Mouse (Mus musculus) adrenal gland, postnatal 14 days (tissue): Measurements from ENCODE around the gene Tradd. TPM values are rescaled to one million over a fixed set of nuclear protein-coding genes. Genes with fewer than 3 reads are reported as not detected.
A peak's percentile ranks its signal among the peaks of the same experiment; 100 is the strongest.
"Not testable (repeated sequence)": the region's sequence is repeated elsewhere in the genome, so short reads cannot be mapped to it uniquely, and the experiment has no call there.

ENCODE experiments used
- DNase-seq: peaks from one replicate; pipeline ENCODE4 v3.0.0; 2021; ENCODE audit warnings: mixed read lengths
- microRNA-seq, 2 experiments: library from miRNA; unstranded; fragments of <30 nt; microRNA quantifications; one replicate each; pipeline ENCODE4 v1.2.0; 2021
- total RNA-seq: library from RNA; stranded (reverse); gene quantifications from 2 replicates; pipeline ENCODE4 v1.2.3, GENCODE M21; 2021

Tradd gene
- total RNA-seq, 1 experiment from 2014 or later: 12.7 TPM

DNA sequence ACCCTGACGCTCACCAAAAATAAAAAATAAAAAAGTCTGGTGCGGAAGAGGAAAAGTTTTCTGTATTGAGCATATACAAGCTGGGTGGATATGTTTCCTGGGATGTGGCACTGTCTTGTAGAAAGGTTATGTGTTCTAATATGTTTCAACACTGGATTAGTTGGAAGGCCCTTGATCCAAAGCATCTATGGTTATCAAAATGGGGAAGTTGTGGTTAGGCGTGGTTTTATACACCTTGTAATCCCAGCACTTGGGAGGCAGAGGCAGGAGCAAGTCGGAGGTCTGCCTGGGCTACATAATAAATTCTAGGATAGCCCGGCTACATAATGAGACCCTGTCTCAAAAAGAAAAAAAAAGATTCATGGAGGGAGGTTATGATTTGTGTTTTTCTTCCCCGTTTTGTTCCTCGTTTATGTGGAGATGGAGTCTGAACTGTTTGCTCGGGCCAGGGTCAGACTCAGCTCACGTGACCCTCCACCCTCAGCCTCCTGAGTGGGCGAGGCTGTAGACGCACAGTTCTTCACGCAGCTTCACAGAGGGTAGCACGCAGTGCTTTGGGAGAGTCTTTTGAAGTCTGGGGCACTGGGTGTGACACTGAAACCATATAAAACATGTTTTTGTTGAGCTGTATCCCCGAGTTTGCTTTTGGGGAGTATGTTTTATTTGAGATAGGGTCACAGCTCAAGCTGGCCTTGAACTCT is 26.8 kb downstream of the Tradd start:
- DNase-seq: no peak

DNA sequence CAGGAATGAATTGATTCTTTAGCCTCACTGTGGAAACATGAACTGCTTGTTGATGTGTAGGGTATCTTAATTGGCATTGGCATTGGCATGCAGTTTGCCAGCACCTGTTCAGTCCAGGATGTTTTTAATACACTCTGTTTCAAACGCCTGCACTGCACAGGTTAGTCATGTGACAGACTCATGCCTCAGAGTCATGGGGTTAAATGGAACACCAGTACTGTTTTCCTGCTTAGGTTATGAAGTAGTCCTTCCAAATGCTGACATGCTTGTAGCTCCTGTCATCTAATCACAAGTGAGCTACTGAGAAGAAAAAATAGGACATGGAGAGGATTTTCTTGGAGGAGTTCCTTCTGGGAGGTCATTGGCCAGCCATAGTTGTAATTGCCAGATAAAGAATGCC is 29.2 kb downstream of the Tradd start:
- no peak for DNase-seq

DNA sequence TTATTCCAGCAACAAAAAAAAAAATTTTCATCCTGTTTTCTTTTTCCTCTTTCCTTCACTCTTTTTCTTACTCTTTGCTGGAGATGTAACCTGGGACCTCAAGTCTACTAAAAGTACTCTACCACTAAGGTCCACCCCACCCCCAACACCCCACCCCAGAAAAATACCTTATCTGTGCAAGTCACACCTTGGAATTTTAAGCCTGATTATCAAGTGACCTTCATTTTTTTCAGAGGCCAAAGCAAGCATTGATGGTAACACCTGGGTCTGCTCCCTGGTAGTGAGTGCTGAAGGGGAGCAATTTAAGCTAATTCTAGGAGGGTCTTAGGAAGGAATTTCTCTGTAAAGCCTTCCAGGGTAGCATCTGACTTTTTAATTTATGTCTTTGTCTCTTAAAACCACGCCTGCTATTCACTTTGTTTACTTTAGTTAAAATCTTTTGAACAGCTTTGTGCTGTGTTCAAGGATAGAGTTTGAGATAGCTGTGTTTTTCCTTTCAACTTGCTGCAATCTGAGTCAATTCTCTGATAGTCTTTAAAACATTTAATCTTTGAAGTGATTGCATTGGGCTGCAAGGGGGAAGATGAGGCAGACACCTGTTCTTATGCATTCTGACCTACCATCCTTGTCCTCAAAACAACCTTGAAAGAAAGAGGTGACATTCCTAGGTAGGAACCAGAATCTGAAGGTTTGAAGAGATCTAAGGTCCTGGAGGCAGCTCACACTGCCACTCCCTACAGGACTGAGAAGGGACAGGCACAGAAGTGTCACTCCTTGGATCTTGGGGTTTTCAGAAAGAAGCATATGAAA is 31.1 kb downstream of the Tradd start:
- DNase-seq: no peak

DNA sequence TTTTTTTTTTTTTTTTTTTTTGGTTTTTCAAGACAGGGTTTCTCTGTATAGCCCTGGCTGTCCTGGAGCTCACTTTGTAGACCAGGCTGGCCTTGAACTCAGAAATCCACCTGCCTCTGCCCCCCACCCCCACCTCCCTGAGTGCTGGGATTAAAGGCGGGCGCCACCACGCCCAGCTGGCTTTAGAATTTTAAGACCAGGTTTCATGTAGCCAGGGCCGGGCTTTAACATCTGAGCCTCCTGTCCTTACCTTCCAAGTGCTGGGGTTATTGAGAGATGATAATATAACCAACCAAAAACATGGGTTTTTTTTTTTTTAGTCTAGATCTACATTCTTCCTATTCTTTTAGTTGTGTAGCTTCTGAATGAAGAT is 32.1 kb downstream of the Tradd start:
- not testable (repeated sequence) for DNase-seq

DNA sequence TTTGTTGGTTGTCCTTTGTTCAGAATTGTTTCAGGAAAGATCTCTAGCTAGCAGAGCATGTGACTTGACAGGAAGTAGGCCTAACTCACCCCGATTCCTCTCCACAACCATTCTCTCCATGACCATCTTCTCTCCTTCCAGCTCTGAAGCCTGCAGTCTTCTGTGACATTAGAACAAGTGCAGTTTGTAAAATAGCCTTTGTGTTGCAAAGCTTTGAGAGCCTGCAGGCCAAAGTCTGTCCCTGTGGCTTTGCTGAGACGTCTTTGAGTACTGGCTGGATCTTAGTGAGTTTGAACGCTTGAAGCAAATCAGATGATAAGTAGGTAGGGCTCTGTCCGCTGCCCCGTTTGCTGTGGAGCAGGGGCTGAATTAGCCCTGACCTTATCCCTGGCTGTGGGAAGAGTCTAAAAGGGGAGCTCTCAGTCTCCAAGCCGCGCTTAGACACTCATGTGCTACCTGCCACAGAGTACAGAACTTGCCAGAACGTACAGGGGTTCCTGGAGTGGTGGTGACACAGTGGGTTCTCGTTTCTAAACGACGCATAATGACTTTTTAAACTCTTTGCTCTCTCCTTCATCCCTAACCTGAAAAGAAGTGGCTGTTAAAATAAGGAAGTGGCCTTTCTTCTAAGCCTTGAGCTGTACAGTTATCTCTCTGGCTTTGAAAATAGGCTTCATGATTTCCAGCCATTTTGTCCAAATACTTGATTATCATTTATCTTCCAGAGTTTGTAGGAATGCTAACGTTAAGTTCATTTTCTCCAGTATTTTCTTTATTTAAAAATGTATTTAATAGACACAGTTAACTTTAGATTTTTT is 32.7 kb downstream of the Tradd start:
- no peak for DNase-seq

DNA sequence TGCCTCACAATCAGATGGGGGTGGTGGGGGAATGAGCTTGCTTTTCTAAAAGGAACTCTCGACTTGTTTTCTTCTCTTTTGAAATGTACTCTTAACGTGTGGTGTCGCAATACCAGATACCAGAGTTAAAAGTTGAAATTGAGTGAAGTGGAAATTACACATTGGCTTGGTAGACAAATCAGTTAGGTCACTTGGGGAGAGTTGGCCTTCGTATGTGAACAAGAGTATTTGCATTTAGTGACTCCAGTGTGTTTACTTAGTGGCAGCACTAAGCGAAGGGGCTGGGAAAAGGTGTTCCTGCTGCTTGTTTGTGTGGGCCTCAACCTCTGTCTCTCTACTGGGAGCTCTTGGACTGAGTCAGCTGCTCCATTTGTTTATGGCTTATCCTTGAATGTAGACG is 38.5 kb downstream of the Tradd start:
- DNase-seq: peak; percentile 6

DNA sequence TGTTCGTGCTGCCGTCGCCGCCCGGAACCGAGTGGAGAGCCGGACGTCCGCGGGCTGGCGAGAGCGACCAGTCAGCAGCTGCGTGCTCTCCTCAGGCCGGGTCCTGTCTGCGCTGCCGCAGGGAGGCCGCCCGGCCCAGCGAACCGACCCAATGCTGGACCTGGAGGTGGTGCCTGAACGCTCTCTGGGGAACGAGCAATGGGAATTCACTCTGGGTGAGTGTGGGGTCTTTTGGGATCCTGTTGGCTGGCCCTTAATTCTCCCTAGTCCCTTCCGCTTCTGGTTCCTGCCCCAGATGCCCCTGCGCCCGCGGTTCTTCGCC is 39.2 kb downstream of the Tradd start:
- no peak for DNase-seq

DNA sequence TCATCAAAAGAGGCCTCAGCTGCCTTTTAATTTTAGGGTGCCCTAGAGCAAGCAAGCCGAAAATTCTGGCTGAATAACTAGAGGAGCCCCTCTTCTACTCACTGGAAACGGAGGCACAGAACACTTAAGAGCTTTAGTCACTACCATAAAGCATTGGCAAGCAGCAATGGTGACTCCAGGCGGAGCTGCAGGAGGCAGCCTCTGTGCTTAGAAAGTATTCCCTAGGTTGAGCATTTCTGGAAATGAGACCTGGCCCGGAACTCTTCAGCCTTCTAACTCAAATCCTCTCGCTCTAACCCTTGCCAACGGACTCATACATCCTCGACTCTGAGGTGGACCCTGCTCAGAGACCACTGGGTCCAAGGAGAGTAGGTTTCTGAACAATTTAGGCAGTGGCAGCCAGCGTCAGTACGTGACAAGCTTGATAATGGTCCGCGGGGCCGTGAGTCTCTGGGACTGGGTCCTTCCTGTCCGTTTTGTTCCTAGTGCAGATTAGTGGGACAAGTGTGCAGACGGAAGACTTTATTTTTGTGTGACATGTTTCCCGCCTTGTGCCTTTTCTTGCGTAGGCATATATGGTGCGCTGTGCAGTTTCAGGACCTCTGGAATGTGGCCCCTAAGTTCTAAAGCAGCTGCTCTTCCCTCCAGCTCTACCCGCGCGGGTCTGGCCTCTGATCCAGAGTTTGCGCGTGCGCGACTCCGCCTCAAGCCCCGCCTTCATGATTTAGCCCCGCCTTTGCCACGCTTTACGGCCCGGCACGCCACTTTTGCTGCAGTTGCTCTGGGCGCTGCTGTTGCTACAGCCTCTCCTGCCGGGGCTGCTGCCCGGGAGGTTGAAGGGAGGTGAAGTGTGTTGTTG is 39.8 kb downstream of the Tradd start, which contains the start of gene D230025D16Rik:
TSS of gene D230025D16Rik (plus strand) at position 733 of the 859 bp plus-strand sequence.
- DNase-seq: peak; percentile 98

DNA sequence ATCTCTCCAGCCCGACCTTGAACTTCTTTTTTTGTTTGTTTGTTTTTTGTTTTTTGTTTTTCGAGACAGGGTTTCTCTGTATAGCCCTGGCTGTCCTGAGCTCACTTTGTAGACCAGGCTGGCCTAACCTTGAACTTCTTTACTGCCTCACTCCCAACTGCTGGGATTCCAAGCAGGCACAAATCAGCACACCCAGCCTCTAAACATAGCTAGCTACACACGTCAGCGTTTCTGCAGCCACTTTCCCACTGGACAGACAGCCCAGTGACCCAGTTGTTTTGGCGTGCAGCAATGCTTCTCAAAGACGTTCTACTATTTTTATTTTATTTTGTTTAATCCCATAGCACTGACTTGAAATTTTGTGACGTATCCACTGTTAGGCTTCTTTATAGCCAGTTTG is 40.6 kb downstream of the Tradd start:
- peak; percentile 18 for DNase-seq

DNA sequence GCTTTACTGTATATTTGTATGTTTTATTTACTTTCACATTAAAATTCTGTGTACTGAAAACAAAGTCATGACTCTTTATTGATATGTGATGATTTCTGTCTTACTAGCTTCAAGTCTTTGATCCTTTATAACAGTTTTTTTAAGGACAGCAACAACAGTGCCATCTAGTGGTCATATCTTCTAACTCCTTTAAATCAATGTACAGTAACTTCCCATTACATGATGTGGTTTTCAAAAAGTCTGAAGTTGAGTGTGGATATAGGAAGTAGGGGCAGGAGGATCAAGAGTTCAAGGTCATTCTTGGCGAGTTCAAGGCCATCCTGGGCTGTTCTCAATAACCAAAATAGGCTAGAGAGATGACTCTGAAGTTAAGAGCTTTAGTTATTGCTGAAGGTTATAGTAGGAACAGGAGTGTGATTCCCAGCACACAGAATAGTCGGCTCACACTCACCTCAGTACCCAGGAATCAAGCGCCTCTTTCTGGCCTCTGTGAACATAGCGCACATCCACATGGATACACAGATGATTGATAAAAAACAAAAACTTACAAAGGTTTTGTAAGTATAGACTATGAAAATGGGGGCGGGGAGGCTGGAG is 46.4 kb downstream of the Tradd start:
- no peak for DNase-seq

DNA sequence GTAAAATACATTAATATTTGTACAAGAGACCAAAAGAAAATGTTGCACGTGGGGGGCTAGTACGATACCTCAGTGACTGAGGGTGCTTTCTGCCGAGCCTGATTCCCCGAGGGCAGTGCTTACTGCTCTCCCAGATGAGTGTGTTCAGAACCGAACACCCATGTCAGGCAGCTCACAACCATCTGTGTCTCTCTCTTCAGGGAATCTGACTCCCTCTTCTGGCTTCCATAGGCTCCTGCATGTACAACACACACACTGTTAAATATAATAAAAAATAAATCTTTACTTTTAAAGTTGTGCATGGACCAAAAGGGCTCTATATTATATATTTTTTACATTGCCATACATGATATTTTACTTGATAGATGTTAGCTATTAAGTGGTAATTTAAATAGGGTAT is 50.3 kb downstream of the Tradd start:
- no peak for DNase-seq

DNA sequence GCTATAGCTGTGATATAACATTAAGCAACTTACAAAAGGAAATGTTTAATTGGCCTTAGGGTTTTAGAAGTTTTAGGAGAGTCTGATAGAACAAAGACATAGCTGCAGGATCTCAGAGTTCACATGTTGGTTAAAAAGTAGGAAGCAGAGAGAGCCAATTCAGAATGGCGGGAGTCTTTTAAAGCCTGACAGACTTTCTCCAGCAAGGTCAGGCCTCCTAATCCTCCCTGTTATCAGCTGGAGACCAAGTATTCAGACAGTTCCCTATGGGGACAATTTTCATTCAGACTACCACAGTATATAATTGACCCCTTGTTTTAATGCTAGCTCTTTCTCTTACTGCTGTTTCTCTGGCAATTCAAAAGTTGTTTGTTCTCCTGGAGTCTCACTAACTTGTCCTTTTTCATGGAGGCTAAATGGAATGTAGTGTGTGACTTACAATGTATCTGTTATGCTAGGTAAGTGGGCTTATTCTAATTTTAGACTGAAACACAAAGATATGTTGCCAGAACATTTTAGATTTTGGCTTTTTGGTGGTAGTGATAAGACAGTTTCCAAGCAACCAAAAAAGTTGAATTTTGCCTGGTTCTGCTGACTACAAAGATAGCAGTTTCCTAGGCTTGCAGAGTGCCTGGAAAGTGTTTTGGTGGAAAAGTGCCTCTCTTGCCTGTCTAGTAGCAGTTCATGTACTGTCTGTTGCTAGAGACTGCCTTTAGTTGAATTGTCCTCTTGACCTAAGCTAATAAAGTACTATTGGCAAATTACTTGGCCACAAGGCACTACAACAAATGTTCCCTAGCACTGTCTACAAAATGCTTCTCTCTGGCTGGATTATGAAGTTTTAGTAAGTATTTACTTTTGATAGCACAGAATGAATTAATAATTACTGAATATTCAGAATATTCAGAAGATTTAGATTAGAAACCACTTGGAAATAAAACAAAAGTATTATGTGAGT is 55.0 kb downstream of the Tradd start:
- no peak for DNase-seq

Small RNA genes within 50 kb of the gene (microRNA-seq; reads per million reads assigned to microRNA genes)
- gene Gm27320: 0 reads per million in 2 experiments
- 1,085 to 1,417 reads per million in 2 experiments for gene Mir328

Other genes starting within 250 kb of the Tradd start
- 3.1 and 78.7 TPM in 2 replicates for gene Ces3a, start 216.0 kb downstream of the Tradd start, total RNA-seq
- gene Ces3b, start 180.9 kb downstream of the Tradd start, total RNA-seq: 1.5 TPM in 1 of 2 replicates, not detected in the other
- gene Ces4a, start 132.8 kb downstream of the Tradd start, total RNA-seq: not detected in 2 replicates
- 58.4 and 60.1 TPM in 2 replicates for gene Cbfb, start 93.9 kb downstream of the Tradd start, total RNA-seq
- 34.9 and 38.7 TPM in 2 replicates for gene D230025D16Rik, start 39.5 kb downstream of the Tradd start, total RNA-seq
- gene B3gnt9, start 9.5 kb downstream of the Tradd start, total RNA-seq: 3.6 and 5.0 TPM in 2 replicates
- 3.3 and 5.0 TPM in 2 replicates for gene Fbxl8, start within 50 bp of the Tradd start, total RNA-seq
- gene Hsf4, start 5.2 kb upstream of the Tradd start, total RNA-seq: 0.41 and 0.70 TPM in 2 replicates
- 11.5 and 13.4 TPM in 2 replicates for gene Nol3, start 11.5 kb upstream of the Tradd start, total RNA-seq
- gene 4931428F04Rik, start 25.3 kb upstream of the Tradd start, total RNA-seq: 2.6 and 4.6 TPM in 2 replicates
- 16.0 and 20.2 TPM in 2 replicates for gene Exoc3l, start 31.5 kb upstream of the Tradd start, total RNA-seq
- 44.5 and 44.9 TPM in 2 replicates for gene E2f4, start 33.1 kb upstream of the Tradd start, total RNA-seq
- gene Elmo3, start 41.0 kb upstream of the Tradd start, total RNA-seq: 3.9 and 5.0 TPM in 2 replicates
- gene Lrrc29, start 61.7 kb upstream of the Tradd start, total RNA-seq: 4.7 and 6.6 TPM in 2 replicates
- 47.7 and 48.6 TPM in 2 replicates for gene Tmem208, start 61.7 kb upstream of the Tradd start, total RNA-seq
- gene Fhod1, start 83.3 kb upstream of the Tradd start, total RNA-seq: 11.9 and 15.7 TPM in 2 replicates
- gene Slc9a5, start 84.2 kb upstream of the Tradd start, total RNA-seq: 1.9 TPM in 2 replicates
- gene Plekhg4, start 108.7 kb upstream of the Tradd start, total RNA-seq: 0.26 and 0.98 TPM in 2 replicates
- gene Kctd19, start 148.9 kb upstream of the Tradd start, total RNA-seq: 0.26 TPM in 2 replicates
- 4.0 and 6.0 TPM in 2 replicates for gene Lrrc36, start 149.0 kb upstream of the Tradd start, total RNA-seq
- 42.6 and 57.0 TPM in 2 replicates for gene Tppp3, start 206.9 kb upstream of the Tradd start, total RNA-seq
- 16.0 and 18.1 TPM in 2 replicates for gene Zdhhc1, start 232.3 kb upstream of the Tradd start, total RNA-seq